Mouse (Mus musculus): ENCODE measurements around the gene Dnaic1. TPM values are rescaled to one million over a fixed set of nuclear protein-coding genes. Genes with fewer than 3 reads are reported as not detected.
A peak's percentile ranks its signal among the peaks of the same experiment; 100 is the strongest.

Dnaic1 gene
- total and polyA plus RNA-seq, 3 experiments = 0.34 to 4.1 (median 0.89) TPM

DNA sequence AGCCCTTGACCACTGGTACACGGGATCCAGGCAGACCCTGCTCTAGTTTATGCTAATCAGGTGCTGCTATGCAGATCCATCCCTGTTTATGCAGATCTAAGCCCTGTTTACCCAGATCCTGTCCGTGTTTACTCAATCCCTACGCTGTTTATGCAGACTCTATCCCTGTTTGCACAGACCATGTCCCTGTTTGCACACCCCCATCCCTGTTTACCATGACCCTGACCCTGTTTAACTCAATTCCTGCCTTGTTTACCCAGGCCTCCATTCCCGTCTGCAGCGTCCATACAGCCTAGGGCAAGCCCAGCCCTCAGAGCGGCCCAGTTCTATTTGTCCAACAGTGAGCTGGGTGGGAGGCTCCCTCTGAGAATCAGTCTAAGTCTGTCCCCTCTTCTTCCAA is 60.6 kb downstream of the Dnaic1 start:
- H3K9ac ChIP-seq (ENCODE audit: insufficient read depth, low read depth) = no peak overlapping the region
- dilution Hi-C loops (cut with MboI; ENCODE audit: extremely low pct_ligation_motif_present, extremely low pct_unique_long_range_greater_than_20kb, low sequenced_read_pairs) (no loop called here), in situ Hi-C loops (cut with MboI; ENCODE audit: low pct_ligation_motif_present, low pct_unique_long_range_greater_than_20kb, low sequenced_read_pairs) (no loop called here)
- peaks cover 46 to 63% of the 10 kb centered on the region in 2 experiments for H3K4me1 ChIP-seq (ENCODE audit: control insufficient read depth in 1 of 2, insufficient read depth in 2 of 2)
- no peak for TF ChIP-seq RCOR1 (conservative IDR thresholded peaks at IDR 0.05; ENCODE audit: low read depth, low read length)
- TF ChIP-seq CHD2 (IDR thresholded peaks at IDR 0.05; ENCODE audit: low read length) = no peak
- no peak for TF ChIP-seq E2F4 (IDR thresholded peaks at IDR 0.05; ENCODE audit: insufficient replicate concordance, low read depth, low read length)
- no peak for TF ChIP-seq ZC3H11A (IDR thresholded peaks at IDR 0.05; ENCODE audit: low read depth, low read length)
- no peak for TF ChIP-seq UBTF (IDR thresholded peaks at IDR 0.05; ENCODE audit: low read depth, low read length)
- no peak for TF ChIP-seq MAZ (IDR thresholded peaks at IDR 0.05; ENCODE audit: low read depth, low read length)
- TF ChIP-seq NELFE (IDR thresholded peaks at IDR 0.05; ENCODE audit: low read depth, low read length) = no peak
- no peak for TF ChIP-seq POLR2AphosphoS2 (IDR thresholded peaks at IDR 0.05; ENCODE audit: low read depth, low read length)
- no peak for TF ChIP-seq MYC (IDR thresholded peaks at IDR 0.05; ENCODE audit: low read depth, low read length)
- TF ChIP-seq GABPA (IDR thresholded peaks at IDR 0.05; ENCODE audit: insufficient replicate concordance, low read depth, low read length) = no peak
- TF ChIP-seq PAX5 (IDR thresholded peaks at IDR 0.05; ENCODE audit: low read length) = no peak
- TF ChIP-seq HCFC1 (IDR thresholded peaks at IDR 0.05; ENCODE audit: low read depth, low read length) = no peak
- TF ChIP-seq ZKSCAN1 (IDR thresholded peaks at IDR 0.05; ENCODE audit: borderline replicate concordance, low read depth, low read length) = no peak
- TF ChIP-seq ELF1 (IDR thresholded peaks at IDR 0.05; ENCODE audit: low read depth, low read length) = no peak
- TF ChIP-seq ETS1 (conservative IDR thresholded peaks at IDR 0.05; ENCODE audit: low read depth, low read length) = no peak
- no peak for DNase-seq (ENCODE audit: extremely low read depth)
- H3K4me2 ChIP-seq (ENCODE audit: insufficient read depth, low read depth, poor library complexity, severe bottlenecking) = no peak overlapping the region
- H3K9me3 ChIP-seq (replicated peaks; ENCODE audit: low read length) = no peaks in the 10 kb centered on the region
- H3K4me3 ChIP-seq (replicated peaks in 1 of 3; ENCODE audit: low read depth in 2 of 3, low read length in 2 of 3, poor library complexity in 1 of 3) = no peak overlapping the region
- no peaks in the 10 kb centered on the region for H3K79me2 ChIP-seq (replicated peaks; ENCODE audit: control insufficient read depth, extremely low read depth, insufficient read depth, poor library complexity, severe bottlenecking)
- no peaks in the 10 kb centered on the region for H3K36me3 ChIP-seq (replicated peaks in 1 of 2; ENCODE audit: control insufficient read depth in 1 of 2, insufficient read depth in 1 of 2, low read length in 1 of 2)
- H3K27me3 ChIP-seq (replicated peaks) = peaks cover 6% of the 10 kb centered on the region
- no peak overlapping the region for H3K27ac ChIP-seq (ENCODE audit: insufficient read depth, low read depth)

DNA sequence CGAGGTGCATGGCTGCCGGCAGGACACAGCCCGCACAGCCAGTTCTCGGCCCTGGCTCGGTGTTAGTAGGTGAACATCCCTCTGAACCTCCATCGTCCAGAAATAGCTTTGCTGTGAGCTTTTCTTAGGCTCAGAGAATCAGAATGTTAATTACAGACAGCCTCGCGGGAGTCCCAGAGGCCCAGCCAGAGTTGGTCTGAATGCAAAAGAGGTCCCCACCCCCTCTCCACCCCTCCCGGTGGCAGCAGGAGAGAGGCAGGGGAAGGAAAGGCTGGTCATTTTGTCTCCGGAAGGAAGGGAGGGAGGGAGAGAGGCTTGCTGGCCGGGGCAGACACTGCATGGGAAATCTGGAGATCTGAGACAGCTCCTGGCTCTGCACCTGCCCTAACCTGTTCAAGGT is 61.8 kb downstream of the Dnaic1 start:
- no peaks in the 10 kb centered on the region for H3K36me3 ChIP-seq (replicated peaks in 1 of 2; ENCODE audit: control insufficient read depth in 1 of 2, insufficient read depth in 1 of 2, low read length in 1 of 2)
- dilution Hi-C loops (cut with MboI; ENCODE audit: extremely low pct_ligation_motif_present, extremely low pct_unique_long_range_greater_than_20kb, low sequenced_read_pairs) = no loop called here
- H3K4me3 ChIP-seq (replicated peaks in 1 of 3; ENCODE audit: low read depth in 2 of 3, low read length in 2 of 3, poor library complexity in 1 of 3) = no peak overlapping the region
- peaks cover 13% of the 10 kb centered on the region for H3K27me3 ChIP-seq (replicated peaks)
- peak overlapping the region; percentile 48; the same call in 1 of the 2 replicates for H3K9ac ChIP-seq (ENCODE audit: insufficient read depth, low read depth)
- peaks cover 46 to 69% of the 10 kb centered on the region in 2 experiments for H3K4me1 ChIP-seq (ENCODE audit: control insufficient read depth in 1 of 2, insufficient read depth in 2 of 2)
- DNase-seq (ENCODE audit: extremely low read depth) = peak; percentile 73
- peak overlapping the region; percentile 57; the same call in 1 of the 2 replicates for H3K27ac ChIP-seq (ENCODE audit: insufficient read depth, low read depth)
- TF ChIP-seq CTCF (conservative IDR thresholded peaks at IDR 0.05 in 1 of 2, IDR thresholded peaks at IDR 0.05 in 1 of 2; ENCODE audit: low read depth in 2 of 2, low read length in 2 of 2) (no peak), CHD1 (IDR thresholded peaks at IDR 0.05; ENCODE audit: low read depth, low read length) (no peak), IRF4 (IDR thresholded peaks at IDR 0.05; ENCODE audit: low read depth, low read length) (peak; percentile 63), POLR2AphosphoS2 (IDR thresholded peaks at IDR 0.05; ENCODE audit: low read depth, low read length) (no peak), GABPA (IDR thresholded peaks at IDR 0.05; ENCODE audit: insufficient replicate concordance, low read depth, low read length) (no peak), JUN (IDR thresholded peaks at IDR 0.05; ENCODE audit: insufficient read depth, low read depth, low read length) (no peak), PAX5 (IDR thresholded peaks at IDR 0.05; ENCODE audit: low read length) (no peak), KAT2A (IDR thresholded peaks at IDR 0.05; ENCODE audit: insufficient replicate concordance, low read length) (no peak), MAX (IDR thresholded peaks at IDR 0.05; ENCODE audit: low read length) (no peak; the same call in 1 of the 2 replicates), NRF1 (IDR thresholded peaks at IDR 0.05; ENCODE audit: low read depth, low read length) (no peak), UBTF (IDR thresholded peaks at IDR 0.05; ENCODE audit: low read depth, low read length) (no peak), ZC3H11A (IDR thresholded peaks at IDR 0.05; ENCODE audit: low read depth, low read length) (no peak), ETS1 (conservative IDR thresholded peaks at IDR 0.05; ENCODE audit: low read depth, low read length) (no peak), HCFC1 (IDR thresholded peaks at IDR 0.05; ENCODE audit: low read depth, low read length) (peak; percentile 43; the same call in 1 of the 2 replicates), CHD2 (IDR thresholded peaks at IDR 0.05; ENCODE audit: low read length) (peak; percentile 85), EP300 (IDR thresholded peaks at IDR 0.05; ENCODE audit: low read length) (no peak; the same call in 1 of the 2 replicates), E2F4 (IDR thresholded peaks at IDR 0.05; ENCODE audit: insufficient replicate concordance, low read depth, low read length) (no peak), ZMIZ1 (IDR thresholded peaks at IDR 0.05; ENCODE audit: low read depth, low read length) (0 out of 2 replicates have a peak, but pooled peaks have one; percentile 47), MYC (IDR thresholded peaks at IDR 0.05; ENCODE audit: low read depth, low read length) (no peak), MAZ (IDR thresholded peaks at IDR 0.05; ENCODE audit: low read depth, low read length) (peak; percentile 85), BHLHE40 (IDR thresholded peaks at IDR 0.05; ENCODE audit: low read depth, low read length) (no peak), ELF1 (IDR thresholded peaks at IDR 0.05; ENCODE audit: low read depth, low read length) (no peak), MEF2A (IDR thresholded peaks at IDR 0.05; ENCODE audit: borderline replicate concordance, low read depth, low read length) (peak; percentile 94), POLR2A (IDR thresholded peaks at IDR 0.05; ENCODE audit: low read depth, low read length) (no peak; the same call in 1 of the 2 replicates), NELFE (IDR thresholded peaks at IDR 0.05; ENCODE audit: low read depth, low read length) (0 out of 2 replicates have a peak, but pooled peaks have one; percentile 34), RAD21 (IDR thresholded peaks at IDR 0.05; ENCODE audit: low read depth, low read length) (no peak), MXI1 (IDR thresholded peaks at IDR 0.05; ENCODE audit: low read depth, low read length) (no peak), JUND (conservative IDR thresholded peaks at IDR 0.05; ENCODE audit: low read depth, low read length) (no peak)
- H3K79me2 ChIP-seq (replicated peaks; ENCODE audit: control insufficient read depth, extremely low read depth, insufficient read depth, poor library complexity, severe bottlenecking) = no peaks in the 10 kb centered on the region
- peak overlapping the region; percentile 51 for H3K4me2 ChIP-seq (ENCODE audit: insufficient read depth, low read depth, poor library complexity, severe bottlenecking)
- no peaks in the 10 kb centered on the region for H3K9me3 ChIP-seq (replicated peaks; ENCODE audit: low read length)
- in situ Hi-C loops (cut with MboI; ENCODE audit: low pct_ligation_motif_present, low pct_unique_long_range_greater_than_20kb, low sequenced_read_pairs) = no loop called here

Measured in CH12.LX (cell line).